Mouse (Mus musculus) thymus, adult 2 months (tissue): ENCODE results near the gene Unc79. TPM values are rescaled to one million over a fixed set of nuclear protein-coding genes. Genes with fewer than 3 reads are reported as not detected.

Experiments
- DNase-seq: peaks from one replicate; pipeline ENCODE4 v3.0.0; 2021
- H3K27ac ChIP-seq: fragments of 200-500 bp; 2 replicates; pipeline ENCODE4 v1.5.1; 2012; ENCODE audit warnings: low read length, control low read depth; ENCODE audit not compliant: control insufficient read depth, insufficient read depth
- H3K27me3 ChIP-seq: fragments of 200-500 bp; 2 replicates; pipeline ENCODE4 v1.6.1; 2012; ENCODE audit warnings: mild to moderate bottlenecking, low read length, moderate library complexity, mixed read lengths; ENCODE audit not compliant: control insufficient read depth, insufficient read depth
- H3K36me3 ChIP-seq: fragments of 200-500 bp; 2 replicates; pipeline ENCODE4 v1.6.1; 2012; ENCODE audit warnings: mild to moderate bottlenecking, low read length, moderate library complexity; ENCODE audit not compliant: control insufficient read depth, insufficient read depth
- H3K4me1 ChIP-seq: fragments of 200-500 bp; replicated peaks from 2 replicates; pipeline ENCODE4 v1.6.1; 2012; ENCODE audit warnings: low read length; ENCODE audit not compliant: control insufficient read depth, insufficient read depth
- H3K4me3 ChIP-seq: fragments of 200-500 bp; 2 replicates; pipeline ENCODE4 v1.5.1; 2012; ENCODE audit warnings: mild to moderate bottlenecking, low read length, control low read depth, moderate library complexity; ENCODE audit not compliant: control insufficient read depth, insufficient read depth
- CTCF ChIP-seq: fragments of 200-500 bp; IDR thresholded peaks from 2 replicates; pipeline ENCODE4 v1.5.1; 2012; ENCODE audit warnings: mild to moderate bottlenecking, control low read depth, low read length, moderate library complexity, borderline replicate concordance; ENCODE audit not compliant: control insufficient read depth, poor library complexity, insufficient read depth; ENCODE audit errors: extremely low read depth
- POLR2A ChIP-seq: fragments of 200-500 bp; IDR thresholded peaks from 2 replicates; pipeline ENCODE4 v1.6.1; 2012; ENCODE audit warnings: mild to moderate bottlenecking, low read length, control low read depth, moderate library complexity; ENCODE audit not compliant: control insufficient read depth, poor library complexity, insufficient read depth; ENCODE audit errors: extremely low read depth
- WGBS: fragments of 180-500 bp; shearing (Covaris S2); methylation state at CpG from one replicate; pipeline ENCODE4 v1.1.7; 2018; 5-methylcytosine and 5-hydroxymethylcytosine counted together
- polyA plus RNA-seq: library from polyadenylated mRNA; depleted of rRNA; stranded (reverse); fragments of >200 nt; gene quantifications from 2 replicates; pipeline ENCODE4 v1.2.3, GENCODE M21; 2012; rRNA removed

The Unc79 gene
- 1.1 and 1.3 TPM in 2 replicates for polyA plus RNA-seq

- no peak for DNase-seq
- no peak within 1 kb of the TSS for H3K4me3 ChIP-seq
- 2% methylated on average over 48 of the region's 48 CpGs for WGBS
- TF ChIP-seq POLR2A (no peak), CTCF (no peak)
- H3K27ac ChIP-seq: no peak within 1 kb of the TSS
- H3K4me1 ChIP-seq: no peaks in the 10 kb centered on the region
- H3K27me3 ChIP-seq: peaks cover 3% of the 10 kb centered on the region; the same call in 1 of the 2 replicates
- H3K36me3 ChIP-seq: no peaks in the 10 kb centered on the region
These were observed at the start of gene Unc79 for GRCm38 (mm10) chr12:102948778-102949394. Unc79 (plus strand) TSS chr12:102948859.

GRCm38 (mm10) chr12:102899091-102899490 is 49.6 kb upstream of the Unc79 start, which contains the start of gene Cox8c:
Cox8c (plus strand) TSS chr12:102899316.
- H3K27me3 ChIP-seq: no peaks in the 10 kb centered on the region
- no peak for TF ChIP-seq CTCF
- TF ChIP-seq POLR2A: no peak
- no peak within 1 kb of the TSS for H3K4me3 ChIP-seq
- H3K36me3 ChIP-seq: no peaks in the 10 kb centered on the region
- H3K4me1 ChIP-seq: no peaks in the 10 kb centered on the region
- H3K27ac ChIP-seq: no peak within 1 kb of the TSS
- DNase-seq: no peak
- 96% methylated on average over 17 of the region's 17 CpGs for WGBS

- no peak for DNase-seq
- no peak overlapping the region for H3K27ac ChIP-seq
- WGBS: 80% methylated on average over 3 of the region's 3 CpGs
- no peaks in the 10 kb centered on the region for H3K27me3 ChIP-seq
- no peak overlapping the region for H3K4me3 ChIP-seq
- no peaks in the 10 kb centered on the region for H3K36me3 ChIP-seq
- H3K4me1 ChIP-seq: no peaks in the 10 kb centered on the region
- no peak for TF ChIP-seq POLR2A
- no peak for TF ChIP-seq CTCF
These were observed 40.5 kb upstream of the Unc79 start for GRCm38 (mm10) chr12:102908191-102908590.

GRCm38 (mm10) chr12:102916073-102916472 is 32.6 kb upstream of the Unc79 start:
- H3K27me3 ChIP-seq: no peaks in the 10 kb centered on the region
- H3K27ac ChIP-seq: no peak overlapping the region
- no peak for DNase-seq
- TF ChIP-seq POLR2A (no peak), CTCF (no peak)
- no peaks in the 10 kb centered on the region for H3K36me3 ChIP-seq
- no peak overlapping the region for H3K4me3 ChIP-seq
- WGBS: 18% methylated on average over 2 of the region's 2 CpGs
- no peaks in the 10 kb centered on the region for H3K4me1 ChIP-seq

GRCm38 (mm10) chr12:102929764-102930163 is 18.9 kb upstream of the Unc79 start:
- no peak overlapping the region for H3K27ac ChIP-seq
- WGBS: 87% methylated on average over 4 of the region's 4 CpGs
- H3K4me1 ChIP-seq: no peaks in the 10 kb centered on the region
- no peak overlapping the region for H3K4me3 ChIP-seq
- no peak for TF ChIP-seq CTCF
- TF ChIP-seq POLR2A: no peak
- H3K36me3 ChIP-seq: no peaks in the 10 kb centered on the region
- DNase-seq: no peak
- no peaks in the 10 kb centered on the region for H3K27me3 ChIP-seq

DNA sequence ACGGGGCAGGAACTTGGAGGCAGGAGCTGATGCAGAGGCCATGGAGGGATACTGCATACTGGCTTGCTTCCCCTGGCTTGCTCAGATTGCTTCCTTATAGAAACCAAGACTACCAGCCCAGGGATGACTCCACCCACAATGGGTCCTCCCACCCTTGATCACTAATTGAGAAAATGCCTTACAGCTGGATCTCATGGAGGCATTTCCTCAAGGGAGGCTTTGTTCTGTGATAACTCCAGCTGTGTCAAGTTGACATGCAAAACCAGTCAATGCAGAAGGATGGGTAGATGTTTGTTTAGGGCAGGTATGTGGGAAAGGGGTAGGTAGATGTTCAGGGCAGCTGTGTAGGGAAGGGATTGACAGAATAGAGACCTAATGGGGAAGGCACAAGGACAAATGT is 18.3 kb upstream of the Unc79 start:
- H3K4me1 ChIP-seq: no peaks in the 10 kb centered on the region
- TF ChIP-seq CTCF (no peak), POLR2A (no peak)
- no peak overlapping the region for H3K27ac ChIP-seq
- 63% methylated on average over 1 of the region's 1 CpGs for WGBS
- no peaks in the 10 kb centered on the region for H3K36me3 ChIP-seq
- no peak overlapping the region for H3K4me3 ChIP-seq
- no peak for DNase-seq
- no peaks in the 10 kb centered on the region for H3K27me3 ChIP-seq
